Mouse (Mus musculus): Measurements from ENCODE around the gene Hist1h2ah. TPM values are rescaled to one million over a fixed set of nuclear protein-coding genes. Genes with fewer than 3 reads are reported as not detected.

Gene Hist1h2ah
- polyA plus RNA-seq, 1 experiment = 27.5 TPM

GRCm38 (mm10) chr13:22015479-22016450, 19.6 kb downstream of the Hist1h2ah start:
- DNase-seq (ENCODE audit: low read depth, low spot score) = no peak
- WGBS = 17% methylated on average over 27 of the region's 27 CpGs

GRCm38 (mm10) chr13:22014411-22014845, 20.9 kb downstream of the Hist1h2ah start:
- DNase-seq (ENCODE audit: low read depth, low spot score) = no peak
- 15% methylated on average over 17 of the region's 17 CpGs for WGBS

DNA sequence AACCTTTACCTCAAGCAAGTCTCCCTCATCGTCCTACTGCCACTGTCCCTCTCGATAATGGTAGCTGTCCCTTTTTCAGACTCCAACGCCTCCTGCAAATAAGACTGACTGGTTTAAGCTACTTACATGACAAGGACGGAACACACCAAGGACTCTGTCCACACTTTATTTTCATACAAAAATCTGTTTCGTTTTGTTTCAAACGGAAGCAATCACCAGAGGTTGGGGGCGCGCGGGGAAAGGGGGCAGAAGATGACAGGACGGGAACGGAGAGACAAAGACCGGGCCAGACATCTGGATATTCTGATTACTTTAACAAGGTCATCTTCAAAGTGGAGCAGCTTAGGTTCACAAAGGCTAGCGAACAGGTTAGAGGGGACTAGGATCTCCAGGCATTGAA, 21.7 kb downstream of the Hist1h2ah start:
- no peak for DNase-seq (ENCODE audit: low read depth, low spot score)
- 28% methylated on average over 13 of the region's 13 CpGs for WGBS

DNA sequence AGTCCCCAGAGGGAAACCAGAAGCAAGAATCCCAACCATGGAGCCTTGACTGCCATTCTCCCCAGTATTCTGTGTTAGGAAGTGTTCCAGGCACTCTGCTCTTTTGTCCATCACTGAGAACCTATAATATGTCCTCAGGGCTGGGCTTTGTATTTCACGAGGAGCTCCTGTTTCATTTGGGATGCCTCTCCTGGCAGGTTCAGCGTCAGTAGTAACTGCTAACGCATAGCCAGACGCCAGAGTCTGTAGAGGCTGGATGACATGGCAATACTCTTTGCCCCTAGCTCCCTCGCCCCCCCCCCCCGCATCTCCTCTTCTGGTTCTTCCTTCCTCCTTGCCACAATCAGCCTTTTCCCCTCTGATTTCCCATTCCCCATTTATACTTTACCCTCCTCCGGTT, 25.7 kb downstream of the Hist1h2ah start, which contains the start of gene Prss16:
Gene Prss16, minus strand, starts transcription at position 101 of the 400 bp plus-strand sequence.
- WGBS = 48% methylated on average over 7 of the region's 7 CpGs
- no peak for DNase-seq (ENCODE audit: low read depth, low spot score)

- DNase-seq (ENCODE audit: low read depth, low spot score) = no peak
- 85% methylated on average over 3 of the region's 3 CpGs for WGBS
Measured at GRCm38 (mm10) chr13:22008707-22009106, 26.7 kb downstream of the Hist1h2ah start.

DNA sequence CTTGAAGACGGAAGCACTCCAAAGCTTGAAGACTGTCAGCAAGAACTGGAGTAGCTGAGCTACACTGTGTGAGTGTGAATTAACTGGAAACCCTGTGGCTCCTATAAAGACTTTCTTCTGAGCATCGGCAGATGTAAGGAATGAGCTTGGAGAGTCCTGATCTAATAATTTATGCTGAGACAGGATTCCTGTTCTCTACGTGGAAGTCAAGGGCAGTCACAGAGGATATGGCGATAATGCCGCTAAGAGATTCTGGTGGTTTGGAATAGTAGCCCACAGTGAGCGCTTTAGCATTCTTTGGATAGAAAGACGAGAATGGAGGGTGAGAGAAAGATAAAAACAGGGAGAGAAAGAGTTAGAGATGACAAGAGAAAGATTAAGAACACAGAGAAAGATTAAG, 27.5 kb downstream of the Hist1h2ah start:
- WGBS = 68% methylated on average over 7 of the region's 7 CpGs
- no peak for DNase-seq (ENCODE audit: low read depth, low spot score)

DNA sequence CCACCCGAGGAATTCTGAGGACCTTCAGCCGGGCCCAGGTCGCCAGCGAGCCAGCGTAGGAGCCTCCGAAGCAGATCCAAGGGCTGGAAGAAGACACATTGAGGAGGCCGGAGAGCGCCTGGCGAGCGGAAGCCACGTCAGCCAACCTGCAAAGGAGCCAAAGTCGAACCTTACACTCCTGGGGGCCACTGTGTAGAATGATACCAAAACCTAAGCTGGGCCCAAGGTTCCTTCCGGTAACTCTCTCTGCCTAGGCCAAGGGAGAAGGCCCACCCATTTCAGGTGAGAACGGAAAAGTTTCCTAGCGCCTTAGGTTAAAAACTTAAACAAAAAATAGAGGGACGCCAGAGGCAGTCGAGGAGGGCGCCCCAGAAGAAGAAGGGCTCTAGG, 28.3 kb downstream of the Hist1h2ah start:
- WGBS = 13% methylated on average over 18 of the region's 18 CpGs
- DNase-seq (ENCODE audit: low read depth, low spot score) = no peak

DNA sequence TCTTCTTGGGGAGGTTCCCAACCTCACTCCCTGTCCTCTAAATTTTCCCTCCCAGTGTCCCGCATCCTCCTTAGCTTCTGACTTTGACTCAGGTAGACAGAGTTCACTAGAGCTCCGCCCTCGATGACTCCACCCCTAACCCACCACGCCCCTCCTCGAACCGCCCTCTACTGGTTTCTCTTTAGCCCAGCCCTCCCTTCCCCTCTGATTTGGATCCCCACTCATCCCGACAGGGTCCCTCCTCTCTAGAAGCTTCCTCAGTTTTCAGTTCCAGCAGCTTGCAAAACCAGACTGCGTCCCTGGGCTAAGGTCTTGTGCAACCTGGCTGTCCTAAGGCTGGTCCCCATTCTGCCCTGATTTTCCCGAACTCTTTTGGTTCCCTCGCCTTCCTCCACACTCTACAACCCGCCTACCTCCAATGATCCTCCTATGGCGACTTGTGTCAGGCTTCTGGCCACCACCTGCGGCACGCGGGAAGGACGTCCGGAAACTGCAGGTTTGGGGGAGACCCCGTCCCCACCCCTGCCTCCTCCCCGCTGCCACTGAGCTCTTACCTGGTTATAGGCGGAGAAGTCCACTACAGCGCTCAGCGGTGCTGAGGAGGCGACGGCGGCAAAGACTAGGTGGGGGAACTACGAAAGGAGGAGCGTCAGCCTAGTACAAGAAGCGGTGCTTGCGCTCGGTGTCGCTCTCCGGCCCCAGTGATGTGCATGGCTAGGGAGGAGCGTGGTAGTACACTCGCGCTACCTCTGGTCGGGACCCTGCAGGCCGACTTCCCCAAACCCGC, 28.8 kb downstream of the Hist1h2ah start:
- no peak for DNase-seq (ENCODE audit: low read depth, low spot score)
- 1% methylated on average over 37 of the region's 38 CpGs for WGBS

DNA sequence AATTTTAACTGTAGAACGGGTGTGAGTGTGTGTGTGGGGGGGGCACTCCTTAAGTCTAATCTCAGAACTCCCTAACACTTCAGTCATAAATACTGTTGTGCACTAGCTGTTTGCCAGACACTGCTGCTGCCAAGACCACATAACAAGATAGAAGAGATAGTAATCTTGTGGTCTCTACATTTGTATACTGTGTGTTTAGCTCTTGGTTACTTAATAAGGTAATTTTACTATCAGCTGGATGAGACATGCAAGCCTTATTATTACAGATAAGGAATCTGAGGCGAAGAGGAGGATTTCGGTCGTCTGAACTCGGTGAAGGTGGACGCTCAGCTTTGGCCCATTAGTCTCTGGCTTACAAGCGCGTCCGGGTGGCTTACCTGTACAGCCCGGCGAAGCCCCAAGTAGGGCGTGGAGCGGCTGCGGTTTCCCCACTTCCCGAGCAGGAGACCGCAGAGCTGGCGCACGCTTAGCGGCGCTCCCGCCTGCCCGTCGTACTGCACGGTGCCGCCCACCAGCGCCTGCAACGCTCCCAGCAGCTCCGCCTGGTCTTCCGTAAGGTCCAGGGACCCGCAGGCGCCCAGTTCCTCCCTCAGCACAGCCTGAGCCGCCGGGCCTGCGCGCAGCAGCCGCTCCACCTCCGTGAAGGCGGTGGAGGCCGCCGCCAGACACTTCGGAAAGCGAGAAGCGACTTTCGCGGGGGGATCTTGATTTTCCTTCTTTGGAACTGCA, 29.6 kb downstream of the Hist1h2ah start:
- DNase-seq (ENCODE audit: low read depth, low spot score) = no peak
- under 1% methylated on average over 45 of the region's 45 CpGs for WGBS

DNA sequence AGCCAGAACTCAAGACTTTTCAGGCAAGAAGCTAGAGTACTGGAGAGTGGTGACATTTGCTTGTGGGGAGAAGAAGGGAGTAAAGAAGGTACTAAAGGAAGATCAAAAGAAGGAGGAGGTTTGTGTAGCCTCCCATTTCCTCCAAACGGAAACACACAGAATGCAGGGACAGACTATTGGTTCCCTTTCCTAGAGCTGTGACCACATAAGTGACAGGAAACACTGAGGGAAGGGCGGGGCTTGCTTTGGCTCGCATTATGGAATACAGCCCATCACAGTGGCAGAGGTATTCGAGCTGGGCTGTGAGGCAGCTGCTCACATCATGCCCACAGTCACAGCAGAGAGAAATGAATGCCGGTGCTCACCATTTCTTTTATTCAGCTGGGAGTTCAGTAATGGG, 33.5 kb downstream of the Hist1h2ah start:
- no peak for DNase-seq (ENCODE audit: low read depth, low spot score)
- WGBS = 25% methylated on average over 5 of the region's 5 CpGs

DNA sequence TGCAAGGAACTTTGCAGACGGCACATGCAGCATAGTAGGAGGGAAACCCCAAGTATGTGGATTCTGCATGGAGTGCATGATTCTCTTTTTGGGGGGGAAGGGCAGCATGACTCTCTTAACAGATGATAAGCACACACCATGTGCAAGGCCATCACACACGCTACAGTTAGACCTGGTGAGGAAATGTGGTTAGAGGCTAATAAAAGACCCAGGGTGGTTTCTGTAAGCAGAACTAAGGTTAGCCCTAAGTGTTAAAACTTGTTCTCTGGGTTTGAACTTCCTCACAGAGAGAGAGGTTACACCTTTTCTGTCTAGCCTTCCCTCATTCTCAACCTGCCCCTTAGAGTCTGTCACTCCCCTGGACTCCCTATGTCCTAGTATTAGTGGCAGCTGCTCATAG, 34.0 kb downstream of the Hist1h2ah start:
- DNase-seq (ENCODE audit: low read depth, low spot score) = no peak
- 64% methylated on average over 2 of the region's 2 CpGs for WGBS

DNA sequence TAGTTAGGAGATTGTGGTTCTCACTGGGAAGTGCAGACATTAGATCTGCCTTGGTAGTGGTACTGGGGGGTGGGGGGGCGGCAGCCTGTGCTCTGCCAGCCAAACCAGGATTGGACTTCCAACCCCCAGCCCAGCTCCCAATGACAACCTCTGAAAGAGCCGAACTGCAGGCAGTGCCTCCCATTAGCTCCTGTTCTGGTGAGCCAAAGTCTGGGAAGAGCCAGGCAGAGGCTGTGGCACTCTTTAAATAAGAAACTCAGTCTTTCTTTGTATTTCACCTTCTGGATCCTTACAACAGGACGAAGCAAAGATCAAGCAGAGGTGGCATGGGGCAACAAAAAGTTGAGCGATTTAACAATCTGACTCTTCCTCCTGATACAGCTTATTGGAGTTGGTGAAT, 36.2 kb downstream of the Hist1h2ah start:
- 52% methylated on average over 4 of the region's 4 CpGs for WGBS

GRCm38 (mm10) chr13:21998412-21998811, 37.0 kb downstream of the Hist1h2ah start:
- 40% methylated on average over 3 of the region's 3 CpGs for WGBS
- no peak for DNase-seq (ENCODE audit: low read depth, low spot score)

More for the DNA sequence above, 36.2 kb downstream of the Hist1h2ah start:
- DNase-seq (ENCODE audit: low read depth, low spot score) = no peak

DNA sequence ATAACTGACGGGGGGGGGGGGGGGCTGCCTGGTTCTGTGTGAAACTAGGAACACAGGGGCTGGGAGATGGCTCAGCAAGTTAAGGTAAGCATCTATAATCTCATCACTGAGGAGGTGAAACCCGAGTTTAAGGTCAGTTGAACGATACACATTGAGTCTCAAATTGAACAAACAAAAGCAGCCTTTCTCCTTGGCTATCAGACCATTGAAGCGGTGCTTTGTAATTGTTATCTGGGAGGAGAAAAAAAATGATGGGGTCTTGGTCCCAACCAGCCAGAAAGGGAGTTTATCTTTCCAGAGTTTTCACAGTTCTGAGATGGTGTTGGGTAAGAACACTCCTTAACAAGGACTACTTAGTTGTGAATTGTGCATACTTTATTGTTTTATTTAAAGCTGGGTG, 37.5 kb downstream of the Hist1h2ah start:
- no peak for DNase-seq (ENCODE audit: low read depth, low spot score)
- whole genome bisulfite sequencing = 17% methylated on average over 4 of the region's 4 CpGs

DNA sequence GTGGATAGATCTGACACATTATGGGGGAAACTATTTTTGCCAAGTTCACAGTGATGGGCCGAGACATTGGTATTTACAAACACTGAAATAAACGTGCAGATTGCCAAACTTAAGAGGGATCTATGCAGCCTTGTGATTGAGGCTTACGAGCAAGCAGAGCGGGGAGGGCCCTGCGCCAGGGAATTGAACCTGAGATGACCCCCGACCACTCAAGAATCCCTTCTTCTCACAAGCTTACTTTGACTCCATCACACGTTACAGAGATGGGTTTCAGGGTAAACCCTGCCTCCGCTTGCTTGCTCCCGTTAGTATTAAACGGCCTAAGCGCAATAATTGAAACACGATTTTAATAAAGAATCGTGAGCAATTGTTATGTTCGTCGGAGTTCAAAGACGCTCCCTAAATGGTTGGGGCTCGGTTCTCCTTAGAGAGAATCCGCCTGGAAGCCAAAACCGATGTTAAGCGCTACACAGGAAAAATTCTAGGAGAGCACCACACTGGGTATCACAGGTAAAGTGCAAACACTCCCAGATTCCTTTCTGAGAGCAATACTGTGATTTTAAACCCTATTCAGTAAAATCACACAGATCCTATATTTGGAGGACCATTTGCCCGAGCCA, 38.1 kb downstream of the Hist1h2ah start:
- no peak for DNase-seq (ENCODE audit: low read depth, low spot score)
- WGBS = 11% methylated on average over 21 of the region's 21 CpGs

DNA sequence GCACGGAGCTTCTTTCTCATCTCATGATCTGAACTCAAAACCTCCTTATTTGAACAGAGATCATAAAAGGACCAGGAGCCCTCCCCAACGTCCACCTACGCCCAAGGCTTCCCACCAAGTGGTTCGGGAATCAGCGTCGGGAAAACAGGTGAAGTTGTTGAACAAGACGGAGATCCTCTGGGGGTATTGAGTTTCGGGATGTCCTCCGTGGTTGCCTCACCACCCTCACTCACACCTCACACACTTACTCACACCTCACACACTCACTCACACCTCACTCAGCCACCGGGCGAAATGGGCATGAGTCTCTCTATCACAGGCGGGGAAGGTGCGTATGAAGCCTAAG, 38.6 kb downstream of the Hist1h2ah start:
- WGBS = 8% methylated on average over 13 of the region's 13 CpGs
- DNase-seq (ENCODE audit: low read depth, low spot score) = no peak

DNA sequence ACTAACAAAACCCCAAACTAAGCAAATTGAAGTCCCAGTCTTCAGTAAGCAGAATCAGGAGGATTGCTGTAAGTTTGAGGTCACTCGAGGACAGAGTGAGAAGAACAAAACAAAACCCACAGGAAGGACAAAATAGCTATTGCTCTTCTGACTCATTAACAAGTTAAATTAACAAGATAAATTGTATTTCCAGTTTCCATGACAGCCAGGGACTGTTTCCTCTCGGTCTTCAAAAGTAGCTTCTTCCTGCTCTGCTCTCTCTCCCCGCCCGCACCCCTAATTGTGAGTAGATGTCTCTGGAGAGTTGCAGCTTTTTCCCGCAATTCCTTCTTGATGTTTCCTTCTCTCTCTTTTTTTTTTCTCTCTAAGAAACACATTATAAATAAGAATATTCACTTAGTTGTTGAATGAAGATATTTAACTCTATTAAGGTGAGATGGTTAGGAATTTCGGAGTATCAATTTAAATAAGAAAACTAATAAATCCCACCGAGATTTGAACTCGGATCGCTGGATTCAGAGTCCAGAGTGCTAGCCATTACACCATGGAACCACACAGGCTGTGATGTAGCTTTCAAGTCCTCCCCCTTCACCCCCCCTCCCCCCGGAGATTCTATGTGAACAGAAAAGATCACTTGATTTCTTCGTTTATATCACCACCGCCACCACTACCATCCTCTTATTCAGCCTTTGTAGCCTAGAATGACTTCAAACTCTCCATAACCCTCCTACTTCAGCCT, 39.1 kb downstream of the Hist1h2ah start:
- WGBS = 8% methylated on average over 12 of the region's 12 CpGs
- no peak for DNase-seq (ENCODE audit: low read depth, low spot score)

GRCm38 (mm10) chr13:21995331-21995914, 39.9 kb downstream of the Hist1h2ah start:
- WGBS = 3% methylated on average over 21 of the region's 21 CpGs
- no peak for DNase-seq (ENCODE audit: low read depth, low spot score)

Data from large intestine, adult 2 months (tissue).